ENCODE assay signal across 8 mouse cellular contexts in the genomic region with DNA sequence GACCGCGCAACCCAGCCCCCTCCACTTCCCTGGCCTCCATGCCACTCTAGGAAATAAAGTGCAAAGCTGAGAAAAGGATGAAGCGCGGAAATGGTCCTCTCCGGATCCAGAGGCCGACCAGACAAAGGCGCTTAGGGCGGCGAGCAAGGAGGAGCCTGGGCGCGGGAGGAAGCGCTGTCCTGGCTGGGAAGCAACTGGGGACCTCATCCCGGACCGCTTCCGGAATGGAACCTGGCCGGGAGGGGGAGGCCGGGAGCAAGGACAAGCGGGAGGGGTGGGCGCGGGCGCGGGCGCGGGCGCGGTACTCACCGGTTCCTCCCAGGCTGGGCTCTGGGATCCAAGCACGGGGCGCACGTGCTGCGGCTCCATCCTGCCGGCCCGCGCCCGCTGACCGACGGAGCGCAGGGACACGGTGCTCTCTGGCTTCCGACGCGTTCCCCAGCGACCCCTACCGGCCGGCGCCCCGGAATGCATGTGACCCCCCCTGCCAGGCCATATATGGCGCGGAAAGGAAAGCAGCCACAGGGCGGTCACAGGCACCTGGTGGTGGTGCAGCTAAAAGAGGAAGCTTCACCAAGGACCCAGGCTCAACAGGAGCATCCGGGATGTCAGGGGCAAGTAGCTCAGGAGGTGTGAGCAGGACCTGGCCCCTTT. TPM values are rescaled to one million over a fixed set of nuclear protein-coding genes. Genes with fewer than 3 reads are reported as not detected.
DNase-seq lines count a peak whose midpoint lies in the region; ATAC-seq and TF ChIP-seq lines count a peak whose summit lies in the region.
"Not testable (repeated sequence)": the region's sequence is repeated elsewhere in the genome, so short reads cannot be mapped to it uniquely, and the experiment has no call there.

A gene (minus strand): TSS at position 394 of the 654 bp plus-strand sequence.

- TF ChIP-seq POLR2A in embryonic fibroblast, embryonic 13.5 days (IDR thresholded peaks at IDR 0.05; ENCODE audit: low read depth, low read length); kidney, adult 2 months (IDR thresholded peaks at IDR 0.05; ENCODE audit: low read depth, low read length): not testable (repeated sequence)

- H3K36me3 ChIP-seq in heart, embryonic 11.5 days (ENCODE audit: control insufficient read depth, insufficient read depth, low read length); kidney, adult 2 months (ENCODE audit: control insufficient read depth, insufficient read depth, low read length); limb, embryonic 10.5 days; midbrain, embryonic 11.5 days (ENCODE audit: control insufficient read depth, insufficient read depth, low read length): not testable (repeated sequence)

- not testable (repeated sequence) for H3K27me3 ChIP-seq in heart, embryonic 11.5 days (ENCODE audit: control insufficient read depth, insufficient read depth, low read length); kidney, adult 2 months (replicated peaks; ENCODE audit: control insufficient read depth, insufficient read depth, low read length); limb, embryonic 10.5 days (ENCODE audit: low read depth, poor library complexity, severe bottlenecking); midbrain, embryonic 11.5 days (ENCODE audit: control insufficient read depth, insufficient read depth, low read length)

- not testable (repeated sequence) for TF ChIP-seq CTCF in embryonic fibroblast, embryonic 13.5 days (IDR thresholded peaks at IDR 0.05; ENCODE audit: borderline replicate concordance, insufficient read depth, low read length); kidney, adult 2 months (conservative IDR thresholded peaks at IDR 0.05; ENCODE audit: insufficient read depth, insufficient read length, low read depth, low read length)

- peak within 1 kb of the TSS; percentile 36 for H3K4me3 ChIP-seq in embryonic fibroblast, embryonic 13.5 days (ENCODE audit: insufficient read depth, low read length)
- H3K4me3 ChIP-seq in heart, embryonic 11.5 days (ENCODE audit: low read depth, low read length): peak within 1 kb of the TSS; percentile 36
- H3K4me3 ChIP-seq in kidney, adult 2 months (ENCODE audit: insufficient read depth, low read depth, low read length): peak within 1 kb of the TSS; percentile 39; the same call in 1 of the 2 replicates
- H3K4me3 ChIP-seq in limb, embryonic 10.5 days: peak within 1 kb of the TSS; percentile 42
- H3K4me3 ChIP-seq in midbrain, embryonic 11.5 days (ENCODE audit: low read depth, low read length): peak within 1 kb of the TSS; percentile 27

- not testable (repeated sequence) for ATAC-seq in heart, embryonic 11.5 days (replicated peaks; ENCODE audit: insufficient number of reproducible peaks, low FRiP score, low TSS enrichment)
- ATAC-seq in midbrain, embryonic 11.5 days (ENCODE audit: low FRiP score): peak; percentile 96

- H3K27ac ChIP-seq in embryonic fibroblast, embryonic 13.5 days (ENCODE audit: insufficient read depth, low read length); heart, embryonic 11.5 days (ENCODE audit: low read depth, low read length); kidney, adult 2 months (ENCODE audit: insufficient read depth, low read depth, low read length); midbrain, embryonic 11.5 days (ENCODE audit: low read depth, low read length): not testable (repeated sequence)
- peak within 1 kb of the TSS; percentile 58 for H3K27ac ChIP-seq in limb, embryonic 10.5 days

- H3K9me3 ChIP-seq in heart, embryonic 11.5 days (replicated peaks; ENCODE audit: control insufficient read depth, low read length); limb, embryonic 10.5 days (replicated peaks); midbrain, embryonic 11.5 days (ENCODE audit: control insufficient read depth, low read length): not testable (repeated sequence)

- WGBS in heart, embryonic 11.5 days (ENCODE audit: insufficient replicate concordance): 0% methylated on average over 38 of the region's 51 CpGs
- WGBS in kidney, adult 2 months: 1% methylated on average over 50 of the region's 51 CpGs
- WGBS in limb, embryonic 10.5 days: under 1% methylated on average over 39 of the region's 51 CpGs
- under 1% methylated on average over 31 of the region's 51 CpGs for WGBS in midbrain, embryonic 11.5 days

- DNase-seq in adrenal gland, postnatal 4 days (ENCODE audit: low spot score in 2 of 2): peak; percentile 3 to 6
- DNase-seq in kidney, adult 2 months: peak; percentile 27
- DNase-seq in limb, embryonic 10.5 days (ENCODE audit: low spot score): peak; percentile 88
- DNase-seq in midbrain, embryonic 11.5 days (ENCODE audit: low spot score, missing footprints): peak; percentile 98
- peak; percentile 72 for DNase-seq in right cerebral cortex, postnatal 4 days
- peak; percentile 65 for DNase-seq in yolk sac, embryonic 10.5 days (ENCODE audit: low spot score)

- H3K9ac ChIP-seq in heart, embryonic 11.5 days (ENCODE audit: low read depth, low read length); midbrain, embryonic 11.5 days (ENCODE audit: low read length): not testable (repeated sequence)

- not testable (repeated sequence) for H3K4me1 ChIP-seq in embryonic fibroblast, embryonic 13.5 days (ENCODE audit: control insufficient read depth, insufficient read depth, low read length); heart, embryonic 11.5 days (ENCODE audit: control insufficient read depth, insufficient read depth, low read length); kidney, adult 2 months (ENCODE audit: control insufficient read depth, insufficient read depth, low read length); limb, embryonic 10.5 days; midbrain, embryonic 11.5 days (ENCODE audit: control insufficient read depth, insufficient read depth, low read length)

- H3K4me2 ChIP-seq in heart, embryonic 11.5 days: peak within 1 kb of the TSS; percentile 51
- peak within 1 kb of the TSS; percentile 41 for H3K4me2 ChIP-seq in midbrain, embryonic 11.5 days

RNA-seq across cellular contexts. Expression of the gene that starts here (rescaled TPM):
- under 1 TPM; 0.50 to 0.73 TPM for total RNA-seq in adrenal gland, postnatal 4 days (2021)
- 0.32 and 1.3 TPM in 2 replicates for polyA plus RNA-seq in embryonic fibroblast, embryonic 13.5 days (2011; ENCODE audit: insufficient read length, low read depth, missing spikeins)
- 3.2 and 3.6 TPM in 2 replicates for polyA plus RNA-seq in heart, embryonic 11.5 days (2014; fragmentation: Nextera tagmentation; extraction: Ambion mirVana)
- 0.05 TPM in 2 replicates for polyA plus RNA-seq in kidney, adult 2 months (2012; rRNA removed)
- polyA plus RNA-seq in limb, embryonic 10.5 days (2016; fragmentation: Nextera tagmentation; extraction: Ambion mirVana): 2.2 and 2.5 TPM in 2 replicates
- polyA plus RNA-seq in midbrain, embryonic 11.5 days (2014; fragmentation: Nextera tagmentation; extraction: Ambion mirVana): 1.7 and 2.5 TPM in 2 replicates

Comparison
In these comparisons a context has a peak if more than half of its experiments do, and no peak if none do; other contexts are left out.
1. Peak in DNase-seq in adrenal gland, postnatal 4 days; RNA of the gene not detected or under 1 TPM.
2. Peak in DNase-seq and H3K4me3 ChIP-seq in kidney, adult 2 months; RNA of the gene not detected or under 1 TPM.
3. DNase-seq: peak in every context shown above with its lines; median percentile 98 in midbrain, embryonic 11.5 days; 88 in limb, embryonic 10.5 days; 72 in right cerebral cortex, postnatal 4 days; 65 in yolk sac, embryonic 10.5 days; 27 in kidney, adult 2 months; 4 in adrenal gland, postnatal 4 days.